Mouse (Mus musculus): ENCODE data around the gene BC067074.
A peak's percentile ranks its signal among the peaks of the same experiment; 100 is the strongest.
"Not testable (repeated sequence)": the region's sequence is repeated elsewhere in the genome, so short reads cannot be mapped to it uniquely, and the experiment has no call there.

BC067074 gene

GRCm38 (mm10) chr13:113379766-113380309 is 86.9 kb downstream of the BC067074 start:
- DNase-seq, result no peak

GRCm38 (mm10) chr13:113381710-113382109 is 88.8 kb downstream of the BC067074 start:
- no peak for DNase-seq

DNA sequence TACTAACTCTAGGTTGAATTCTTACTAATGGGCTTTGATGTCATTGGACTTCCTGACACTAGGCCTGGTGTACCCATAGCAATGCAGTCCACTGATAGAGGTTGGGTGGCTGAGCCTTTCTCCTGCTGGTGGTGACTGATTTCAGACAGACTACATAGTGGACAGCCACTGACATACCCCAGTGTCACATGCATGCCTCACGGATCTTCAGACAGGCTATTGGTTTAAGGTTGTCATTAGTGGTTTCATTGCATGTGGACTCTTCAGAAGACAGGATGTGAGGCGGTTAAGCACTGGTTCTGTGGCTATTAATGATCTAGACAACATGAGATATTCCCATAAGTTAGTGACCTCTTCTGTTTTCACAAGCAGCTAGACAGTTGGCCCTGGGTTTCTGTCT is 89.2 kb downstream of the BC067074 start:
- no peak for DNase-seq

GRCm38 (mm10) chr13:113382770-113383169 is 89.8 kb downstream of the BC067074 start:
- DNase-seq, result not testable (repeated sequence)

GRCm38 (mm10) chr13:113393386-113393785 is 100.4 kb downstream of the BC067074 start:
- DNase-seq, result no peak

- no peak for DNase-seq
These were observed 101.6 kb downstream of the BC067074 start for GRCm38 (mm10) chr13:113394591-113394990.

DNA sequence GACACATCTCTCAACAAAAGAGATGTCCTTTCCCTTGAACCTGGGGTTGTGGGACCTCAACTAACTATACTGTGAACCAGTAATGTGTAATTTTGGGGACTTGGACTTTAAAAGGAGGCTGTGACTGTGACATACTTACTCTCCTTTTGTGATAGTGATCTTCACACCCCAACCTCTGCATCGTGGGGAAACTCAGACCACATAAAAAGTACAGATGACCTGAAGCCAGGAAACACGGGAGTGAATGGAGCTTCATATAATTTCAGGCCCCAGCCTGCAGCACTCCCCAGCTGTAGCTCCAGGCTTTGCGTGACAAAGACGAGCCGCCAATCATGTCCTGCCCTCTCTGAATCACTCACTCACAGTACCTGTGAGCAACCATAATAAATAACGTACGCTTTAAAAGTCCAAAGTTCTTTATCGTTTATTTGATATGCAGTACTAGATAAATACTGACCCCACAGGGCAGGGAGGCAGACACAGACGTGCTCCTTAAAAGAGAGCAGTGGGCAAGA is 104.1 kb downstream of the BC067074 start:
- no peak for DNase-seq

GRCm38 (mm10) chr13:113401373-113402010 is 108.5 kb downstream of the BC067074 start:
- DNase-seq, result no peak

GRCm38 (mm10) chr13:113403706-113404105 is 110.7 kb downstream of the BC067074 start:
- DNase-seq, result no peak

DNA sequence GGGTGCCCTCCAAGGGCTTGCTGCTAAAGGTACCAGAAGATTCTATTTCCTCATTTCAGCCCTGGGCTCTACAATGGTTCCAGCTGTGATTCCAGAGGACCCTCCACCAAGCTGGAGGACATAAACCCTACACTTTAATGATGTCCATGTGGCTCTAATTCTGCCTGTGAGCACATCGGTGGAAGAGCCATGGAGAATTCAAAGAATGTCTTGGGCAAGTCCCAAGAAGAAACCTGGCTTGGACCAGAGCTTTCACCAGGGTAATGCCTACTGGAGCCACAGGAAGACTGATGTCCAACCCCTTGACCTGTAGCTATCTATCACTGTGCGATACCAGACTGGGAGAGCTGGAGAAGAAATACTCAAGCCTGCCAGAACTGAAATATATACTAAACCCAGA is 111.2 kb downstream of the BC067074 start:
- no peak for DNase-seq

- no peak for DNase-seq
These were observed 117.0 kb downstream of the BC067074 start for GRCm38 (mm10) chr13:113409941-113410340.

DNA sequence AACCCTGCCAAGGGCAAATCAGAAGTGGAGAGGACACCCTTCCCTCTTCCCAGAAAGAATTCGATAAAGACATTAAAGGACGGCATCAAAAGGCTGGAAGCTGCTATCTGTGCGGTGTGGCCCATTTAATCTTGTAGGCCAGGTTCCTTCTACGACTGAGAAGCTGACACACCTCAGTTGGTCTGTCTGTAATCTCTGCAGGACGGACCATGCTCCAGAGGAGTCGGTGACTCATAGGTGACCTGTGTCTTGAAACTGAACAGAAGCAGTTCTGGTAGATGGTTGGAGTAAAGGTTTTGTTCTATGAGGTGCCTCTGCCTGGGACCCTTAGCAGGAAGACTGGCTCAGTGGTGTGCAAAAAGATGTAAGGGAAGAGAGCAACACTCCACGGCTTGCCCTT is 122.6 kb downstream of the BC067074 start:
- no peak for DNase-seq

DNA sequence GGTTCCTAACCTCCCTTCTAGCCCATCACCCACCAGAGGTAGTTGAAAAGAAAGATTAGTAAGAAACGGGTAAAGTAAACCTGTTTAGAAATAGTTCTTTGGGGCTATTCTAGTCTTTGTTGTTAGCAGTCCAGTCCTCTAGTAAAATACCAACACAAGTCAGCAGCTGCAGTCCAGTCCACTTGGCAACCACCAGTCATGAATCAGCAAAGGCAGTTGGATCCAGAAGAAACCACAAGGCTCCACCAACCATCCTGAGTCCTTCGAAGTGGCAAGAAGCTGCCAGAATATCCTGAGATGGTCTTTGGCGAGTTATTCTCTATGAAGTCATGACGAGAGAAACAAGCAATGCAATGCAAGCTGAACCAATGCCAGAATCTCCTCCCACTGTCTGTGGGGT is 124.0 kb downstream of the BC067074 start:
- DNase-seq, result no peak

- peak; percentile 31 for DNase-seq
These were observed 125.0 kb downstream of the BC067074 start for GRCm38 (mm10) chr13:113417757-113418483.

GRCm38 (mm10) chr13:113418632-113419031 is 125.7 kb downstream of the BC067074 start:
- DNase-seq, result no peak

- DNase-seq, result no peak
These were observed 128.5 kb downstream of the BC067074 start for GRCm38 (mm10) chr13:113421472-113421871.

GRCm38 (mm10) chr13:113423825-113424224 is 130.9 kb downstream of the BC067074 start:
- DNase-seq, result peak; percentile 4

DNA sequence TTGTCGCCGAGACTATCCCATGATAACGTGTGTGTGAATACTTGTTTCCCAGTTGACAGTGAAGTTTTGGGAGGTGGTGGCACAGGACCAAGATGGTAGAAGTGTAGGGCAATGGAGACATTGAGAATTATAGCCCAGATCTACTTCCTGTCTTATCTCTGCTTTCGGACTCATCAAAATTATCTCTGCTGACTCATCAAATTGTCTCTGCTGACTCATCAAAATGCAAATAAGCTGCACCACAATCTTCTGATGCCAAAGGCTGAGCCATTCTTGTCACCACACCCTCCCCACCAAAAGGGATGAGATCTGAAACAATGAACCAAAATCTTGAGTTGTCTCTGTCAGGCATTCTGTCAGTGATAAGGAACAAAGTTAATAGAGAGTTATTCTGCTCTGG is 132.9 kb downstream of the BC067074 start:
- no peak for DNase-seq
